In genomic region chr4:121001042-121001441, GRCm38 (mm10) we compare ENCODE assay signal across 25 mouse cellular contexts. TPM values are rescaled to one million over a fixed set of nuclear protein-coding genes. Genes with fewer than 3 reads are reported as not detected.
DNase-seq lines count a peak whose midpoint lies in the region; ATAC-seq and TF ChIP-seq lines count a peak whose summit lies in the region.
"Had no signal": no experiment of that assay in that cellular context is flagged by ENCODE, and none has a peak within 500 bp of the region (broad histone marks: within the 10 kb centered on the region; RNA-seq: fewer than 3 reads in every experiment).

No protein-coding gene starts in this region.

- no peak overlapping the region for H3K4me3 ChIP-seq in kidney, adult 2 months (ENCODE audit: insufficient read depth, low read depth, low read length)
- no peak overlapping the region for H3K4me3 ChIP-seq in midbrain, embryonic 13.5 days (replicated peaks)
- no peak overlapping the region for H3K4me3 ChIP-seq in midbrain, embryonic 14.5 days (replicated peaks; ENCODE audit: low read depth, low read length)
- no peak overlapping the region for H3K4me3 ChIP-seq in heart, embryonic 10.5 days
- H3K4me3 ChIP-seq: embryonic facial prominence, embryonic 15.5 days; forebrain, embryonic 10.5 days; gastrocnemius, adult 2 months; heart, embryonic 12.5 days; hindbrain, embryonic 15.5 days; limb, embryonic 12.5 days; megakaryocyte, embryonic 14.5 days had no signal

- no peak overlapping the region for H3K4me2 ChIP-seq in midbrain, embryonic 13.5 days (replicated peaks)
- no peak overlapping the region for H3K4me2 ChIP-seq in midbrain, embryonic 14.5 days (ENCODE audit: low read length)
- H3K4me2 ChIP-seq: embryonic facial prominence, embryonic 15.5 days; heart, embryonic 12.5 days; hindbrain, embryonic 15.5 days; limb, embryonic 12.5 days had no signal

- TF ChIP-seq CTCF in kidney, adult 2 months (conservative IDR thresholded peaks at IDR 0.05; ENCODE audit: insufficient read depth, insufficient read length, low read depth, low read length), result 0 out of 2 replicates have a peak, but pooled peaks have one; percentile 7
- peak; percentile 22 for TF ChIP-seq CTCF in Patski (IDR thresholded peaks at IDR 0.05)

- no peaks in the 10 kb centered on the region for H3K27me3 ChIP-seq in kidney, adult 2 months (replicated peaks; ENCODE audit: control insufficient read depth, insufficient read depth, low read length)
- peaks cover 19% of the 10 kb centered on the region; the same call in 1 of the 2 replicates for H3K27me3 ChIP-seq in midbrain, embryonic 13.5 days
- H3K27me3 ChIP-seq in midbrain, embryonic 14.5 days (ENCODE audit: control insufficient read depth, insufficient read depth, low read length), result no peaks in the 10 kb centered on the region
- no peaks in the 10 kb centered on the region for H3K27me3 ChIP-seq in Patski
- H3K27me3 ChIP-seq in heart, embryonic 10.5 days (ENCODE audit: insufficient read depth, poor library complexity, severe bottlenecking), result no peaks in the 10 kb centered on the region
- H3K27me3 ChIP-seq: embryonic facial prominence, embryonic 15.5 days; heart, embryonic 12.5 days; hindbrain, embryonic 15.5 days; limb, embryonic 12.5 days; megakaryocyte, embryonic 14.5 days had no signal

- CTCF ChIA-PET in Patski (lab: Charles Lee), result interaction anchor here (1.0 to 1.6 kb wide), 3 partner anchors 14 to 21 kb away, joined by 3 to 4 read pairs (median 3); partner anchors contain the start of gene Smap2

- H3K9me3 ChIP-seq in midbrain, embryonic 13.5 days, result no peaks in the 10 kb centered on the region
- no peaks in the 10 kb centered on the region for H3K9me3 ChIP-seq in midbrain, embryonic 14.5 days (ENCODE audit: control insufficient read depth, low read length)
- H3K9me3 ChIP-seq in heart, embryonic 10.5 days, result no peaks in the 10 kb centered on the region
- H3K9me3 ChIP-seq: embryonic facial prominence, embryonic 15.5 days; forebrain, embryonic 10.5 days; heart, embryonic 12.5 days; hindbrain, embryonic 15.5 days; limb, embryonic 12.5 days; megakaryocyte, embryonic 14.5 days had no signal

- peaks cover 18% of the 10 kb centered on the region for H3K4me1 ChIP-seq in kidney, adult 2 months (ENCODE audit: control insufficient read depth, insufficient read depth, low read length)
- peaks cover 37% of the 10 kb centered on the region for H3K4me1 ChIP-seq in midbrain, embryonic 13.5 days (replicated peaks)
- peaks cover 35% of the 10 kb centered on the region for H3K4me1 ChIP-seq in midbrain, embryonic 14.5 days (ENCODE audit: control insufficient read depth, insufficient read depth, low read length)
- peaks cover 46% of the 10 kb centered on the region for H3K4me1 ChIP-seq in heart, embryonic 10.5 days

- DNase-seq in kidney, adult 2 months, result no peak
- no peak for DNase-seq in kidney, postnatal 25 days
- no peak for DNase-seq in midbrain, embryonic 14.5 days
- DNase-seq in A20 (ENCODE audit: low read depth, low spot score), result peak; percentile 37
- DNase-seq in Patski (ENCODE audit: low read depth, low spot score), result no peak
- no peak for DNase-seq in heart, embryonic 10.5 days (ENCODE audit: low spot score)
- DNase-seq: adrenal gland, postnatal 25 days; cerebellum, adult 18-20 months; cerebellum, postnatal 25 days; forebrain, postnatal 0 days; gastrocnemius, adult 2 months; heart, postnatal 14 days; kidney, adult 11 months; kidney, postnatal 14 days; layer of hippocampus, adult 9-11 months; right cerebral cortex, postnatal 25 days had no signal

- ATAC-seq in midbrain, embryonic 13.5 days, result no peak
- ATAC-seq in midbrain, embryonic 14.5 days (ENCODE audit: low FRiP score, low TSS enrichment), result no peak
- ATAC-seq in Patski, result no peak
- ATAC-seq in erythroid progenitor cell, adult 5-6 weeks (replicated peaks; ENCODE audit: low FRiP score, poor library complexity, severe bottlenecking), result no peak
- ATAC-seq: forebrain, postnatal 0 days had no signal

- H3K9ac ChIP-seq in midbrain, embryonic 13.5 days (replicated peaks), result no peak overlapping the region
- H3K9ac ChIP-seq in midbrain, embryonic 14.5 days (replicated peaks; ENCODE audit: low read length), result no peak overlapping the region
- H3K9ac ChIP-seq: embryonic facial prominence, embryonic 15.5 days; forebrain, postnatal 0 days; heart, embryonic 12.5 days; hindbrain, embryonic 15.5 days; limb, embryonic 12.5 days had no signal

- WGBS in kidney, adult 2 months, result 88% methylated on average over 2 of the region's 2 CpGs
- WGBS in midbrain, embryonic 13.5 days, result 74% methylated on average over 2 of the region's 2 CpGs
- WGBS in midbrain, embryonic 14.5 days, result 91% methylated on average over 2 of the region's 2 CpGs
- WGBS in heart, embryonic 10.5 days, result 82% methylated on average over 2 of the region's 2 CpGs

- POLR2A ChIA-PET in Patski (lab: Charles Lee), result interaction anchor here (0.7 kb wide), 1 partner anchor 69 kb away, joined by 3 read pairs; no protein-coding TSS in a partner anchor

- no peak overlapping the region for H3K27ac ChIP-seq in kidney, adult 2 months (ENCODE audit: insufficient read depth, low read depth, low read length)
- 0 out of 2 replicates have a peak overlapping the region, but pooled peaks have one; percentile 90 for H3K27ac ChIP-seq in midbrain, embryonic 13.5 days
- H3K27ac ChIP-seq in midbrain, embryonic 14.5 days (replicated peaks; ENCODE audit: low read depth, low read length), result no peak overlapping the region
- H3K27ac ChIP-seq in heart, embryonic 10.5 days, result no peak overlapping the region
- H3K27ac ChIP-seq: embryonic facial prominence, embryonic 15.5 days; forebrain, embryonic 10.5 days; gastrocnemius, adult 2 months; limb, embryonic 12.5 days had no signal

- no peaks in the 10 kb centered on the region for H3K36me3 ChIP-seq in kidney, adult 2 months (ENCODE audit: control insufficient read depth, insufficient read depth, low read length)
- H3K36me3 ChIP-seq in midbrain, embryonic 13.5 days, result no peaks in the 10 kb centered on the region
- H3K36me3 ChIP-seq in midbrain, embryonic 14.5 days (ENCODE audit: control insufficient read depth, insufficient read depth, low read length), result no peaks in the 10 kb centered on the region
- H3K36me3 ChIP-seq in heart, embryonic 10.5 days, result no peaks in the 10 kb centered on the region
- H3K36me3 ChIP-seq: embryonic facial prominence, embryonic 15.5 days; forebrain, embryonic 10.5 days; heart, embryonic 12.5 days; hindbrain, embryonic 15.5 days; limb, embryonic 12.5 days had no signal

- in situ Hi-C loops in Patski (cut with MboI; ENCODE audit: low pct_unique_long_range_greater_than_20kb), result no loop called here

- no peak for TF ChIP-seq POLR2A in kidney, adult 2 months (IDR thresholded peaks at IDR 0.05; ENCODE audit: low read depth, low read length)

RNA-seq across cellular contexts. Expression of gene Smap2, which starts 16.0 kb away (rescaled TPM):
- polyA plus RNA-seq in kidney, adult 2 months (2012; rRNA removed), result 20.5 and 27.3 TPM in 2 replicates
- polyA plus RNA-seq in midbrain, embryonic 13.5 days (2015; fragmentation: Nextera tagmentation; extraction: Ambion mirVana), result 30.9 and 34.2 TPM in 2 replicates
- polyA plus RNA-seq in midbrain, embryonic 14.5 days (2014; fragmentation: Nextera tagmentation; extraction: Ambion mirVana), result 47.5 and 52.0 TPM in 2 replicates
- 27.3 TPM for polyA plus RNA-seq in Patski (2021)
- total RNA-seq in erythroid progenitor cell, adult 5-6 weeks (2015; ENCODE audit: low replicate concordance), result 44.0 and 57.3 TPM in 2 replicates
- 28.8 and 31.5 TPM in 2 replicates for total RNA-seq in erythroid progenitor cell, adult 5-6 weeks (2017; ENCODE audit: low replicate concordance)
- 14.1 and 18.6 TPM in 2 replicates for polyA plus RNA-seq in heart, embryonic 10.5 days (2016; fragmentation: Nextera tagmentation; extraction: Ambion mirVana)

RNA-seq across cellular contexts. Expression of gene Col9a2, which starts 38.1 kb away (rescaled TPM):
- not detected in 2 replicates for polyA plus RNA-seq in kidney, adult 2 months (2012; rRNA removed)
- polyA plus RNA-seq in midbrain, embryonic 13.5 days (2015; fragmentation: Nextera tagmentation; extraction: Ambion mirVana), result 6.1 and 8.3 TPM in 2 replicates
- polyA plus RNA-seq in midbrain, embryonic 14.5 days (2014; fragmentation: Nextera tagmentation; extraction: Ambion mirVana), result 8.3 and 10.9 TPM in 2 replicates
- 0.05 TPM for polyA plus RNA-seq in Patski (2021)
- not detected in 2 replicates for total RNA-seq in erythroid progenitor cell, adult 5-6 weeks (2015; ENCODE audit: low replicate concordance)
- not detected in 2 replicates for total RNA-seq in erythroid progenitor cell, adult 5-6 weeks (2017; ENCODE audit: low replicate concordance)
- 3.3 and 6.4 TPM in 2 replicates for polyA plus RNA-seq in heart, embryonic 10.5 days (2016; fragmentation: Nextera tagmentation; extraction: Ambion mirVana)
- polyA plus RNA-seq: C2C12 had no signal

RNA-seq across cellular contexts. Expression of gene Zfp69, which starts 49.5 kb away (rescaled TPM):
- polyA plus RNA-seq in kidney, adult 2 months (2012; rRNA removed), result 1.3 and 1.4 TPM in 2 replicates
- 8.8 and 9.4 TPM in 2 replicates for polyA plus RNA-seq in midbrain, embryonic 13.5 days (2015; fragmentation: Nextera tagmentation; extraction: Ambion mirVana)
- 6.4 and 6.6 TPM in 2 replicates for polyA plus RNA-seq in midbrain, embryonic 14.5 days (2014; fragmentation: Nextera tagmentation; extraction: Ambion mirVana)
- polyA plus RNA-seq in Patski (2021), result 1.4 TPM
- total RNA-seq in erythroid progenitor cell, adult 5-6 weeks (2015; ENCODE audit: low replicate concordance), result not detected in 2 replicates
- total RNA-seq in erythroid progenitor cell, adult 5-6 weeks (2017; ENCODE audit: low replicate concordance), result not detected in 2 replicates
- polyA plus RNA-seq in heart, embryonic 10.5 days (2016; fragmentation: Nextera tagmentation; extraction: Ambion mirVana), result 13.7 and 15.7 TPM in 2 replicates
